10 mouse cellular contexts compared by ENCODE assay signal in genomic region chr2:125032258-125032973, GRCm38 (mm10). TPM values are rescaled to one million over a fixed set of nuclear protein-coding genes. Genes with fewer than 3 reads are reported as not detected.
DNase-seq lines count a peak whose midpoint lies in the region; ATAC-seq and TF ChIP-seq lines count a peak whose summit lies in the region.
"Had no signal": no experiment of that assay in that cellular context is flagged by ENCODE, and none has a peak within 500 bp of the region (broad histone marks: within the 10 kb centered on the region; RNA-seq: fewer than 3 reads in every experiment).

No protein-coding gene starts in this region.

- H3K4me3 ChIP-seq in layer of hippocampus, adult 2 months = peak overlapping the region; percentile 14
- peak overlapping the region; percentile 45 for H3K4me3 ChIP-seq in cerebellum, adult 2 months (replicated peaks; ENCODE audit: insufficient read depth, low read depth, low read length)

- peak overlapping the region; percentile 77 for H3K27ac ChIP-seq in layer of hippocampus, adult 2 months
- H3K27ac ChIP-seq in cerebellum, adult 2 months (ENCODE audit: insufficient read depth, low read length) = peak overlapping the region; percentile 69

- TF ChIP-seq POLR2A in cerebellum, adult 2 months (IDR thresholded peaks at IDR 0.05; ENCODE audit: borderline replicate concordance, insufficient read depth, low read length) = no peak

- WGBS in cerebellum, adult 2 months = 10% methylated on average over 17 of the region's 17 CpGs

- peak; percentile 9; the same call in 1 of the 2 replicates for TF ChIP-seq CTCF in layer of hippocampus, adult 2 months (conservative IDR thresholded peaks at IDR 0.05)
- TF ChIP-seq CTCF in cerebellum, adult 2 months (IDR thresholded peaks at IDR 0.05; ENCODE audit: borderline replicate concordance, insufficient read depth, low read depth, low read length) = no peak

- no peak for ATAC-seq in granulocyte monocyte progenitor cell, adult 5-6 weeks (replicated peaks; ENCODE audit: poor library complexity, severe bottlenecking)

- H3K4me1 ChIP-seq in cerebellum, adult 2 months (ENCODE audit: control insufficient read depth, insufficient read depth, low read length) = peaks cover 21% of the 10 kb centered on the region

- H3K27me3 ChIP-seq in cerebellum, adult 2 months (ENCODE audit: control insufficient read depth, insufficient read depth, low read length) = no peaks in the 10 kb centered on the region

- DNase-seq in layer of hippocampus, adult 2 months (ENCODE audit: low spot score in 2 of 2) = no peak
- no peak for DNase-seq in layer of hippocampus, adult 9-10 months (ENCODE audit: low spot score)
- DNase-seq in cerebellum, adult 2 months = peak; percentile 76 to 79
- peak; percentile 21 to 36 for DNase-seq in layer of hippocampus, postnatal 14 days (ENCODE audit: low spot score in 2 of 2)
- DNase-seq in right cerebral cortex, postnatal 14 days = peak; percentile 18
- DNase-seq in spleen, postnatal 14 days (ENCODE audit: low spot score in 2 of 2) = no peak
- no peak for DNase-seq in gastrocnemius, postnatal 25 days
- DNase-seq: thymus, postnatal 14 days had no signal

RNA-seq across cellular contexts. Expression of gene Slc24a5, which starts 35.5 kb away (rescaled TPM):
- total RNA-seq in layer of hippocampus, adult 2 months (2021) = under 1 TPM; 0.47 to 0.61 TPM
- polyA plus RNA-seq in cerebellum, adult 2 months (2012; rRNA removed) = 0.70 and 2.2 TPM in 2 replicates
- 1 to 10 TPM in 1 of 2 experiments, under 1 TPM in 1; 0.64 to 1.2 TPM for total RNA-seq in layer of hippocampus, postnatal 14 days (2021)
- total RNA-seq in granulocyte monocyte progenitor cell, adult 5-6 weeks (2014; fragmentation: Nextera tagmentation) = not detected in 2 replicates
- 0.10 and 0.39 TPM in 2 replicates for total RNA-seq in granulocyte monocyte progenitor cell, adult 5-6 weeks (2017)
- not detected for total RNA-seq in gastrocnemius, postnatal 25 days (2021)
- polyA plus RNA-seq: G1E had no signal

Comparison
In these comparisons a context has a peak if more than half of its experiments do, and no peak if none do; other contexts are left out.
1. DNase-seq: peak in cerebellum, adult 2 months (2 of 2), layer of hippocampus, postnatal 14 days (2 of 2) and right cerebral cortex, postnatal 14 days (single experiment); none in layer of hippocampus, adult 2 months (0 of 2), layer of hippocampus, adult 9-10 months (single experiment), spleen, postnatal 14 days (0 of 2) and gastrocnemius, postnatal 25 days (single experiment).